Mouse (Mus musculus) limb, embryonic 12.5 days (tissue): Measurements from ENCODE around the gene Olfr479. TPM values are rescaled to one million over a fixed set of nuclear protein-coding genes. Genes with fewer than 3 reads are reported as not detected.
"Not testable (repeated sequence)": the region's sequence is repeated elsewhere in the genome, so short reads cannot be mapped to it uniquely, and the experiment has no call there.

Experiments used
- ATAC-seq: fragments of 200-750 bp; cut with Nextera tagmentation; 2 replicates; pipeline ENCODE4 v1.8.0; 2017; ENCODE audit warnings: low read depth, moderate TSS enrichment; ENCODE audit not compliant: insufficient number of reproducible peaks, insufficient read depth, low FRiP score, low TSS enrichment
- H3K27ac ChIP-seq: fragments of 300-500 bp; sonication (generic); 2 replicates; pipeline ENCODE4 v1.5.1; 2016; ENCODE audit warnings: mild to moderate bottlenecking, moderate library complexity
- H3K27me3 ChIP-seq: fragments of 300-500 bp; sonication (generic); 2 replicates; pipeline ENCODE4 v1.6.1; 2016; ENCODE audit warnings: mild to moderate bottlenecking, moderate library complexity
- H3K36me3 ChIP-seq: fragments of 300-500 bp; sonication (generic); 2 replicates; pipeline ENCODE4 v1.6.1; 2016; ENCODE audit warnings: mild to moderate bottlenecking, moderate library complexity
- H3K4me1 ChIP-seq: fragments of 300-500 bp; sonication (generic); replicated peaks from 2 replicates; pipeline ENCODE4 v1.6.1; 2016
- H3K4me2 ChIP-seq: fragments of 300-500 bp; sonication (generic); 2 replicates; pipeline ENCODE4 v1.6.1; 2016; ENCODE audit warnings: mild to moderate bottlenecking, moderate library complexity
- H3K4me3 ChIP-seq: fragments of 300-500 bp; sonication (generic); replicated peaks from 2 replicates; pipeline ENCODE4 v1.5.1; 2016; ENCODE audit warnings: mild to moderate bottlenecking
- H3K9ac ChIP-seq: fragments of 300-500 bp; sonication (generic); replicated peaks from 2 replicates; pipeline ENCODE4 v1.6.1; 2016; ENCODE audit warnings: mild to moderate bottlenecking, moderate library complexity
- H3K9me3 ChIP-seq: fragments of 300-500 bp; sonication (generic); 2 replicates; pipeline ENCODE4 v1.6.1; 2016; ENCODE audit warnings: mild to moderate bottlenecking, moderate library complexity
- WGBS: fragments of 180-500 bp; shearing (Covaris S2); methylation state at CpG from one replicate; pipeline ENCODE4 v1.1.7; 2016; 5-methylcytosine and 5-hydroxymethylcytosine counted together
- polyA plus RNA-seq: library from polyadenylated mRNA; unstranded; fragments of >200 nt; fragmentation: Nextera tagmentation; extraction: Ambion mirVana; gene quantifications from 2 replicates; pipeline ENCODE4 v1.2.1, GENCODE M21; 2016

The Olfr479 gene
- not detected in 2 replicates for polyA plus RNA-seq

DNA sequence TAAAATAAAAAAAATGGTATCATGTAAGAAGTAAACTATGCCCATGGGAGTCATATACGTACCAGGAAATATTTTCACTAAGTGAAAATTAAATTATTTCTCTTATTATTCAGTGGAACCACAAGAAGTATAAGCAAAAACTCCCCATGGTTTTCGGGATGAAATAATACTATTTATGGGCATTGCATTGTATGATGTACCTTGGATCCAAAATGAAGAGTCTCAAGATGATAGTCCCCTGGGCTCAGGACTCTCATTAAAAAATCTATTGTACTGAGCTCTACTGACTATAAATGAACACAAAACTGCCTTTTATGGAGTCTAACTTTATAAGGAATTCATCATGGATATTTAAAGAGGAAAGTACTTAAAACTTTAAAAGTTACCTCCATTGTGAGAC lies at the start of gene Olfr479:
Gene Olfr479 (plus strand): TSS at position 301 of the 400 bp plus-strand sequence.
- no peak for ATAC-seq
- no peaks in the 10 kb centered on the region for H3K36me3 ChIP-seq
- no peak within 1 kb of the TSS for H3K27ac ChIP-seq
- no peak within 1 kb of the TSS for H3K9ac ChIP-seq
- WGBS: 94% methylated on average over 2 of the region's 2 CpGs
- H3K4me1 ChIP-seq: no peaks in the 10 kb centered on the region
- H3K9me3 ChIP-seq: no peaks in the 10 kb centered on the region
- no peaks in the 10 kb centered on the region for H3K27me3 ChIP-seq
- H3K4me3 ChIP-seq: no peak within 1 kb of the TSS
- H3K4me2 ChIP-seq: no peak within 1 kb of the TSS

DNA sequence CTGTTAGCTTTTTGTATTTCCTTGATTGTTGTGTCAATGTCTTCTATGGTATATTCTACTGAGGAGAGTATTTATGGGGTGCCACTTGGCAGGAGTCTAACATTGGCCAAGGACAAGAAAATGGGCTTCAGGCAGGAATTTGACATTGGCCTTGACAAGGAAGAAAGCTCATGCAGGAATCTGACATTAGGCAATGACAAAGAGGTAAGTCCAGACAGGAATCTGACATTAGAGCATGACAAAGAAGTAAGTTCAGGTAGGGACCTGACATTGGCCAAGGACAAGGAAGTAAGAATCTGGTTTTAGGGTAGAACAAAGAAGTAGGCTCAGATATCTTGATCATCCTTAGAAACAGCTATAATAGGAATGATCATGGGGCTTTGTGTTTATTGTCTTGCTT lies 36.2 kb upstream of the Olfr479 start:
- not testable (repeated sequence) for ATAC-seq

DNA sequence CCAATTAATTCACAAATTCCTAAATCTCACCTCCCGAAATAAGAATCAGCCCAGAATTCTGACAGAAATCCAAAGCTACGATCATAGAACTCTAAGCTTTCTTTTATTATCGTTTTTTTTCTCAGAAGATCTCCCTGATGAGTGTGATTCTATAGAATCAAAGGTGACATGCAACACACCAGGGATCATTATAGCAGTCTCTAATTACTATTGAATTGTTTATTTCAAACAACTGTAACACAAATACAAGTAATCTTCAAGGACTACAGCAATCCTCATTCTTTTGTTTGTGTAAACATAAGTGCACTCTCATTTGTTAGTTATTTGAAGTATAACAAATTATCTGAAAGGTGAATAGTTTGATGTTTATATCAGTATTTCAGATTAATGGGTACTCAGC lies 16.6 kb upstream of the Olfr479 start, which contains the start of gene Olfr478:
Gene Olfr478 (minus strand): TSS at position 101 of the 400 bp plus-strand sequence.
- no peak within 1 kb of the TSS for H3K4me3 ChIP-seq
- H3K4me2 ChIP-seq: no peak within 1 kb of the TSS
- no peaks in the 10 kb centered on the region for H3K4me1 ChIP-seq
- no peak for ATAC-seq
- no peaks in the 10 kb centered on the region for H3K36me3 ChIP-seq
- no peak within 1 kb of the TSS for H3K27ac ChIP-seq
- no peaks in the 10 kb centered on the region for H3K27me3 ChIP-seq
- peaks cover 5% of the 10 kb centered on the region; the same call in 1 of the 2 replicates for H3K9me3 ChIP-seq
- 87% methylated on average over 3 of the region's 3 CpGs for WGBS
- H3K9ac ChIP-seq: no peak within 1 kb of the TSS

More for the DNA sequence above, 36.2 kb upstream of the Olfr479 start:
- not testable (repeated sequence) for H3K4me3 ChIP-seq, H3K36me3 ChIP-seq, H3K4me2 ChIP-seq, H3K4me1 ChIP-seq, H3K9me3 ChIP-seq, H3K27me3 ChIP-seq, H3K9ac ChIP-seq, H3K27ac ChIP-seq

DNA sequence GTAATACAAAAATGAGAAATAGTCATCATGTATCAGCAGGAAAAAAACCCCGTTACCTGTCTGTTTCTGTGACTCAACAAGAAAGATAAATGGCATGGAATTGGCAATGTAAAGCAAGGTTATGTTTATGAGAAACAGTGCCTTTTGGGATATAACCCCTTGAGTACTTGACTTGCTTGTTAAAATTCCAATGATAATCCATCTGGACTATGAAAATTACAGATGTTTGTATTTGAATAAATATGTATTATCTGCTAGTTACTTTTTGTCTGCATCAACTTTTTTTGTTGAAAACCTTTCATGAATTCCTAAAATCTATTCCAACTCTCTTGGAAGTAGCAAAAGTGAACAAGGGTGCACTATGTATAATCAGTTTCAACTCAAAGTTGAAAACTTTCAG lies 16.8 kb downstream of the Olfr479 start, which contains the start of gene Olfr480:
Gene Olfr480 (minus strand): TSS at position 101 of the 400 bp plus-strand sequence.
- H3K4me1 ChIP-seq: no peaks in the 10 kb centered on the region
- H3K9ac ChIP-seq: no peak within 1 kb of the TSS
- no peak within 1 kb of the TSS for H3K4me2 ChIP-seq
- H3K27ac ChIP-seq: no peak within 1 kb of the TSS
- no peak within 1 kb of the TSS for H3K4me3 ChIP-seq
- no peaks in the 10 kb centered on the region for H3K36me3 ChIP-seq
- no peak for ATAC-seq
- no peaks in the 10 kb centered on the region for H3K9me3 ChIP-seq
- WGBS: 83% methylated on average over 1 of the region's 1 CpGs
- no peaks in the 10 kb centered on the region for H3K27me3 ChIP-seq

DNA sequence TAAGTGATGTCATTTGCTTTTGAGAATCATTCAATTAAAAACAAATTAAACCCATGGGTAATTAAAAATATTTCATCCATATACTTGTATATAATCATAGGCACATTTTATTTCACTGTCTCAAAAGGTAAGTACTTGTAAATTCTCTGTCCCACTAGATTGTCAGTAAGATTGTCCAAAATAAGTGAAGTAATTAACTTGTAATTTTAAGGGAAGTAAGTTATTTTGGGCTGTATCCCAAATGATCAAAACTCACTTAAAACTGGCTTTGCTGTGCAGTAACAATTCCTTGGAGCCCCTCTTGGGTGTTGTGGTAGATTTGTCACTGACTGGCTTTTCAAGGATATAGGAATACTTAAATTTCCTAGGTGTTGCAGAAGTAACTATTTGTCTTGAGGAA lies 29.1 kb downstream of the Olfr479 start, which contains the start of gene Olfr481:
Gene Olfr481 (plus strand): TSS at position 301 of the 400 bp plus-strand sequence.
- Histone ChIP-seq H3K27me3 (no peaks in the 10 kb centered on the region), H3K27ac (no peak within 1 kb of the TSS), H3K4me1 (no peaks in the 10 kb centered on the region), H3K4me3 (no peak within 1 kb of the TSS), H3K4me2 (no peak within 1 kb of the TSS), H3K9ac (no peak within 1 kb of the TSS), H3K36me3 (no peaks in the 10 kb centered on the region), H3K9me3 (no peaks in the 10 kb centered on the region)
- no peak for ATAC-seq

DNA sequence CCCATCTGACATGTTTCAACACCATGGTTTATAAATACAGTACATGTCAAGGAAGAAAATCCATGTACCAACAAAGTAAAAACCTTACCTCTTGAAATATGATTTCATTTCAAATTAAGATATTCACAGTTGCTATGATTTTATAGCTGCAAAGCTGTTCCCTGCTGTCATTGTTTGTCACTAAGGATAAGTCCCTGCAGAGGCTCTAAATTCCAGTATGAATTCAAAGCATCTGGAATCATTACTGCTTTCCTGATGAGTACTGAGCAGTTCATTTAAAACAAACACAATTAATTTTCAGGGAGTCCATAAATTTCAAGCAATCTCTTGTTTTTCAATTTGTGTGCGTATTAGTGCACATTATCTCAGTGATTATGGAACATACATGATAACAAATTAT lies 47.0 kb downstream of the Olfr479 start, which contains the start of gene Olfr482:
Gene Olfr482 (minus strand): TSS at position 101 of the 400 bp plus-strand sequence.
- ATAC-seq: no peak
- WGBS: 79% methylated on average over 1 of the region's 1 CpGs
- no peak within 1 kb of the TSS for H3K4me2 ChIP-seq

DNA sequence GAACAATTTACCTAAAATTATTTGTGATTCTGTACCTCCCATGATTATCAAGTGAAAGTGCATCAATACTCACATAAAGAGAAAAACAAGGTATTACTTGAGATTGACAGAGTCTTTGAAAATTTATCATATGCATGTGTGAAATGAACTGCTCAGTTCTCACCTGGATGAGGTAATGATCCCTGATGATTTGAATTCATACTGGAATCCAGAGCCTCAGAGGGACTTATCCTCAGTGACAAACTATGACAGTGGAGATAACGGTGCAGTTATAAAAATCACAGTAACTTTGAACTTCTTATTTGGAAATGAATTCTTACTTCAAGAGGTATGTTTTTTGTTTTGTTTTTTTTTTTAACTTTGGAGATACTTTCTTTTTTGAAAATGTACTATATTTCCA lies 50.1 kb downstream of the Olfr479 start, which contains the start of gene Olfr483:
Gene Olfr483 (plus strand): TSS at position 301 of the 400 bp plus-strand sequence.
- H3K27ac ChIP-seq: no peak within 1 kb of the TSS
- no peaks in the 10 kb centered on the region for H3K4me1 ChIP-seq
- no peak within 1 kb of the TSS for H3K4me2 ChIP-seq
- no peak within 1 kb of the TSS for H3K9ac ChIP-seq
- H3K9me3 ChIP-seq: no peaks in the 10 kb centered on the region
- H3K4me3 ChIP-seq: no peak within 1 kb of the TSS
- H3K27me3 ChIP-seq: no peaks in the 10 kb centered on the region
- WGBS: 91% methylated on average over 1 of the region's 1 CpGs
- no peak for ATAC-seq
- no peaks in the 10 kb centered on the region for H3K36me3 ChIP-seq

More for the DNA sequence above, 47.0 kb downstream of the Olfr479 start, which contains the start of gene Olfr482:
- Histone ChIP-seq H3K27ac (no peak within 1 kb of the TSS), H3K36me3 (no peaks in the 10 kb centered on the region), H3K9me3 (no peaks in the 10 kb centered on the region), H3K4me1 (no peaks in the 10 kb centered on the region), H3K9ac (no peak within 1 kb of the TSS), H3K27me3 (no peaks in the 10 kb centered on the region), H3K4me3 (no peak within 1 kb of the TSS)

Other genes with a start within 250 kb of the Olfr479 start
- gene Ovch2, start 249.5 kb upstream of the Olfr479 start, polyA plus RNA-seq: not detected in 2 replicates
- not detected in 2 replicates for gene Olfr467, start 238.4 kb upstream of the Olfr479 start, polyA plus RNA-seq
- gene Olfr469, start 225.2 kb upstream of the Olfr479 start, polyA plus RNA-seq: not detected in 2 replicates
- not detected in 2 replicates for gene Olfr470, start 203.2 kb upstream of the Olfr479 start, polyA plus RNA-seq
- gene Olfr472, start 152.8 kb upstream of the Olfr479 start, polyA plus RNA-seq: not detected in 2 replicates
- gene Olfr473, start 120.2 kb upstream of the Olfr479 start, polyA plus RNA-seq: not detected in 2 replicates
- not detected in 2 replicates for gene Olfr474, start 96.0 kb upstream of the Olfr479 start, polyA plus RNA-seq
- not detected in 2 replicates for gene Olfr476, start 85.9 kb upstream of the Olfr479 start, polyA plus RNA-seq
- not detected in 2 replicates for gene Olfr477, start 64.0 kb upstream of the Olfr479 start, polyA plus RNA-seq
- gene Olfr478, start 16.7 kb upstream of the Olfr479 start, polyA plus RNA-seq: not detected in 2 replicates
- gene Olfr480, start 16.7 kb downstream of the Olfr479 start, polyA plus RNA-seq: not detected in 2 replicates
- not detected in 2 replicates for gene Olfr481, start 29.2 kb downstream of the Olfr479 start, polyA plus RNA-seq
- not detected in 2 replicates for gene Olfr482, start 46.9 kb downstream of the Olfr479 start, polyA plus RNA-seq
- not detected in 2 replicates for gene Olfr483, start 50.2 kb downstream of the Olfr479 start, polyA plus RNA-seq
- not detected in 2 replicates for gene Olfr484, start 76.8 kb downstream of the Olfr479 start, polyA plus RNA-seq
- not detected in 2 replicates for gene Olfr485, start 109.2 kb downstream of the Olfr479 start, polyA plus RNA-seq
- not detected in 2 replicates for gene Olfr486, start 122.0 kb downstream of the Olfr479 start, polyA plus RNA-seq
- gene Olfr487, start 163.9 kb downstream of the Olfr479 start, polyA plus RNA-seq: not detected in 2 replicates
- not detected in 2 replicates for gene Olfr488, start 207.7 kb downstream of the Olfr479 start, polyA plus RNA-seq
- not detected in 2 replicates for gene Olfr490, start 238.2 kb downstream of the Olfr479 start, polyA plus RNA-seq